Comparison of ENCODE assay signal across 10 mouse cellular contexts in genomic region chr4:97695414-97696040, GRCm38 (mm10).
DNase-seq lines count a peak whose midpoint lies in the region; ATAC-seq and TF ChIP-seq lines count a peak whose summit lies in the region.
"Had no signal": no experiment of that assay in that cellular context is flagged by ENCODE, and none has a peak within 500 bp of the region (broad histone marks: within the 10 kb centered on the region; RNA-seq: fewer than 3 reads in every experiment).

No protein-coding gene starts in this region.

- 58% methylated on average over 7 of the region's 7 CpGs for WGBS in kidney, embryonic 14.5 days
- WGBS in heart, adult 2 months, result 43% methylated on average over 7 of the region's 7 CpGs
- WGBS in limb, embryonic 14.5 days, result 28% methylated on average over 7 of the region's 7 CpGs

- peak; percentile 76 for DNase-seq in kidney, postnatal 10 days
- DNase-seq in adrenal gland, postnatal 14 days, result peak; percentile 88
- peak; percentile 28 to 34 for DNase-seq in heart, adult 2 months
- DNase-seq in limb, embryonic 14.5 days (ENCODE audit: low spot score), result peak; percentile 89
- DNase-seq in left cerebral cortex, adult 9 months (ENCODE audit: low spot score in 2 of 2), result no peak
- no peak for DNase-seq in layer of hippocampus, postnatal 36 days
- DNase-seq: right cerebral cortex, postnatal 25 days had no signal

- H3K79me2 ChIP-seq in heart, adult 2 months (replicated peaks; ENCODE audit: control insufficient read depth, insufficient read depth, low read length), result no peaks in the 10 kb centered on the region

- no peak overlapping the region for H3K4me3 ChIP-seq in kidney, embryonic 14.5 days (ENCODE audit: low read length)
- no peak overlapping the region for H3K4me3 ChIP-seq in heart, adult 2 months
- H3K4me3 ChIP-seq in limb, embryonic 14.5 days (replicated peaks; ENCODE audit: low read length), result no peak overlapping the region
- H3K4me3 ChIP-seq: neural tube, embryonic 12.5 days had no signal

- no peak for TF ChIP-seq EP300 in heart, adult 2 months (IDR thresholded peaks at IDR 0.05; ENCODE audit: insufficient read depth, low read depth, low read length)

- no peaks in the 10 kb centered on the region for H3K9me3 ChIP-seq in kidney, embryonic 14.5 days (ENCODE audit: control insufficient read depth, low read length)
- no peaks in the 10 kb centered on the region for H3K9me3 ChIP-seq in limb, embryonic 14.5 days (ENCODE audit: control insufficient read depth, low read length)
- H3K9me3 ChIP-seq: neural tube, embryonic 12.5 days had no signal

- no peaks in the 10 kb centered on the region for H3K36me3 ChIP-seq in kidney, embryonic 14.5 days (ENCODE audit: control insufficient read depth, insufficient read depth, low read length)
- no peaks in the 10 kb centered on the region for H3K36me3 ChIP-seq in heart, adult 2 months (ENCODE audit: control insufficient read depth, insufficient read depth, low read length)
- H3K36me3 ChIP-seq in limb, embryonic 14.5 days (ENCODE audit: control insufficient read depth, insufficient read depth, low read length), result no peaks in the 10 kb centered on the region
- H3K36me3 ChIP-seq: neural tube, embryonic 12.5 days had no signal

- peaks cover 7% of the 10 kb centered on the region; the same call in 1 of the 2 replicates for H3K4me1 ChIP-seq in kidney, embryonic 14.5 days (ENCODE audit: control insufficient read depth, insufficient read depth, low read length)
- peaks cover 2% of the 10 kb centered on the region for H3K4me1 ChIP-seq in heart, adult 2 months (ENCODE audit: control insufficient read depth, insufficient read depth, low read length)
- H3K4me1 ChIP-seq in limb, embryonic 14.5 days (ENCODE audit: control insufficient read depth, insufficient read depth, low read length), result peaks cover 34% of the 10 kb centered on the region
- H3K4me1 ChIP-seq: neural tube, embryonic 12.5 days had no signal

- intact Hi-C loops in heart, adult 2 months (cut with DNase I), result loop anchor here (5.0 kb wide), 1 partner anchor 47 kb away; no protein-coding TSS in a partner anchor

- TF ChIP-seq POLR2A in heart, adult 2 months (IDR thresholded peaks at IDR 0.05; ENCODE audit: insufficient read depth, low read depth, low read length), result no peak
- no peak for TF ChIP-seq POLR2A in limb, embryonic 14.5 days (IDR thresholded peaks at IDR 0.05; ENCODE audit: borderline replicate concordance, extremely low read depth, insufficient read depth, insufficient read length)

- no peak for TF ChIP-seq CTCF in heart, adult 2 months (IDR thresholded peaks at IDR 0.05)

- H3K27ac ChIP-seq in kidney, embryonic 14.5 days (ENCODE audit: low read depth, low read length), result no peak overlapping the region
- H3K27ac ChIP-seq in heart, adult 2 months, result no peak overlapping the region
- H3K27ac ChIP-seq in limb, embryonic 14.5 days (replicated peaks; ENCODE audit: low read depth, low read length), result peak overlapping the region; percentile 58
- H3K27ac ChIP-seq: neural tube, embryonic 12.5 days had no signal

- H3K9ac ChIP-seq in kidney, embryonic 14.5 days (ENCODE audit: low read depth, low read length), result no peak overlapping the region
- no peak overlapping the region for H3K9ac ChIP-seq in heart, adult 2 months (ENCODE audit: low read depth, low read length)
- no peak overlapping the region for H3K9ac ChIP-seq in limb, embryonic 14.5 days (ENCODE audit: low read depth, low read length, severe bottlenecking)
- H3K9ac ChIP-seq: neural tube, embryonic 12.5 days had no signal

- ATAC-seq in kidney, embryonic 14.5 days (ENCODE audit: low FRiP score, low TSS enrichment), result no peak
- ATAC-seq in limb, embryonic 14.5 days (ENCODE audit: low FRiP score, low read depth), result peak; percentile 85
- no peak for ATAC-seq in inflammation-experienced regulatory T-cells, adult 6 months

- no peaks in the 10 kb centered on the region for H3K27me3 ChIP-seq in kidney, embryonic 14.5 days (ENCODE audit: control insufficient read depth, insufficient read depth, low read length)
- no peaks in the 10 kb centered on the region for H3K27me3 ChIP-seq in heart, adult 2 months (ENCODE audit: control insufficient read depth, insufficient read depth, low read length)
- H3K27me3 ChIP-seq in limb, embryonic 14.5 days (ENCODE audit: control insufficient read depth, insufficient read depth, low read length), result no peaks in the 10 kb centered on the region
- H3K27me3 ChIP-seq: neural tube, embryonic 12.5 days had no signal

- H3K4me2 ChIP-seq in kidney, embryonic 14.5 days (replicated peaks; ENCODE audit: low read depth, low read length), result no peak overlapping the region
- no peak overlapping the region for H3K4me2 ChIP-seq in limb, embryonic 14.5 days (replicated peaks; ENCODE audit: low read depth, low read length, severe bottlenecking)
- H3K4me2 ChIP-seq: neural tube, embryonic 12.5 days had no signal

Comparison
In these comparisons a context has a peak if more than half of its experiments do, and no peak if none do; other contexts are left out.
1. DNase-seq: peak in kidney, postnatal 10 days (single experiment), adrenal gland, postnatal 14 days (single experiment), heart, adult 2 months (2 of 2) and limb, embryonic 14.5 days (single experiment); none in left cerebral cortex, adult 9 months (0 of 2) and layer of hippocampus, postnatal 36 days (0 of 2).